Mouse (Mus musculus): Measurements from ENCODE around the gene Max.

The Max gene

DNA sequence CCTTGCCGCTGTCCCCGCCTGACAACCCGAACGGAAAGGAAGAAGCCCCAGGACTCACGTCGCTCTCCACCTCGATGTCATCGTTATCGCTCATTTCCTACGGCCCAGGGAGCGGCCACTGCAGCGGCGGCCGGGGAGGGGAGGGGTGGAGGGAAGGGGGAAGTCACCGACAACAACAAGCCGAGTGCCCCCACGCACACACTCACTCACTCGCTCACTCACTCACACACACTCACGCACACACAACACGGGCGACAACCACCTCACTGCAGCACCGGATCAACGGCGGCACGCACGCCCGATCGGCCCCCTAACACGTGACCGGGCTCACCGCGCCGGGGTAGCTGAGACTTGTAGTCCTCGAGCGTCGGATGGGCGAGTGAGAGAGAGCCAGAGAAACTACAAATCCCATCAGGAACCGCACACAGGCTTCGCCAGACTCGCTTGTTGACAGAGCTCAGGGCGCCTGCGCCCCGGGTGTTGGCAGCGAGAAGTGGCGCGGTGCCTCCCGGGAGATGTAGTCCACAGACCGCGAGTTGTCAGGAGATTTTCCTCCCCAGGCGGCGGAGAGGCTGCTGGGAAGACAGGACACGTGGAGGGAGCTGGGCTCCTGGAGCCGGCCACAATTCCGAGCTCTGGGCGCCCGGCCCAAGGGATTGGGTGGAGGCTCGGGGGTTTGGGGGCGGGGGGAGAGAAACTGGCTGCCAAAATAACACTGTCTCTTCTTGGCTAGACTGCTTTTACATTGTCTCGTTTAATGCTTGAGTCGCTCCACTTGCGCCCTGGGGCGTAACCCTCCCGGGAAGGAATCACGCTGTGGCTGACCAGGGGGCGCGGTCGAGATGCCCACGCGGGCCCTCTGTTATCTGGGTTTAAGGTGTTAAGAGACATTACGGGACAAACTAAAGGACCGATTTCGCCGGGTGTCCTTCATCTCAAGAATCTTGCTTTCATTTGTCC, at the start of gene Max:
TSS of gene Max (minus strand) at position 270 of the 960 bp plus-strand sequence.
- DNase-seq (ENCODE audit: low read depth, low spot score) = peak; percentile 99

DNA sequence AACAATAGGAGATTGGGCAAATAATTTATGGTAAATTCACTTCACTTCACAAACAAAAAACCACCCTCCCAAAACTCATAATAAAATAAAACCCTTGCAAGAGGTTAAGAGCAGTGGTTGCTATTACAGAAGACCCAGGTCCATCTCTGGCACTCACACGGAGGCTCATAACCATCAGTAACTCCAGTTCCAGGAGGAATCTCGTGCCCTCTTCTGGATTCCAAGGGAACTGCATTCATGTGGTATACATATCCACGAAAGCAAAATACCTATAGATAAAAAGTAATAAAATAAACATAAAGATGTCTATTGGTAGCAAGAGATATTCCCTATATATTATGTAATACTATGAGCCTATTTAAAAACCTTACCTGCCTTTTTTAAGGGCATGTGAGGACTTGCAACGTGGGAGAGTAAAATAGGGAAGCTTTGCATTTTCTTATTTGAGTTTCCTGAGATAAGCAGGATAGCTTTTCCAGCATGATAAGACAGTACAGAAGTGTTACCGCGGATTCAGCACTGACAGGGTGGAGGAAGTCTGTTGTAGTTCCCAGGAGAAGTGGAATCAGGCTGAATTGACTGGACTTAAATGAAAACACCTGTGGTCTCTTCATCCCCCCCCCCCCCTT, 49.2 kb upstream of the Max start:
- DNase-seq (ENCODE audit: low read depth, low spot score) = peak; percentile 10

DNA sequence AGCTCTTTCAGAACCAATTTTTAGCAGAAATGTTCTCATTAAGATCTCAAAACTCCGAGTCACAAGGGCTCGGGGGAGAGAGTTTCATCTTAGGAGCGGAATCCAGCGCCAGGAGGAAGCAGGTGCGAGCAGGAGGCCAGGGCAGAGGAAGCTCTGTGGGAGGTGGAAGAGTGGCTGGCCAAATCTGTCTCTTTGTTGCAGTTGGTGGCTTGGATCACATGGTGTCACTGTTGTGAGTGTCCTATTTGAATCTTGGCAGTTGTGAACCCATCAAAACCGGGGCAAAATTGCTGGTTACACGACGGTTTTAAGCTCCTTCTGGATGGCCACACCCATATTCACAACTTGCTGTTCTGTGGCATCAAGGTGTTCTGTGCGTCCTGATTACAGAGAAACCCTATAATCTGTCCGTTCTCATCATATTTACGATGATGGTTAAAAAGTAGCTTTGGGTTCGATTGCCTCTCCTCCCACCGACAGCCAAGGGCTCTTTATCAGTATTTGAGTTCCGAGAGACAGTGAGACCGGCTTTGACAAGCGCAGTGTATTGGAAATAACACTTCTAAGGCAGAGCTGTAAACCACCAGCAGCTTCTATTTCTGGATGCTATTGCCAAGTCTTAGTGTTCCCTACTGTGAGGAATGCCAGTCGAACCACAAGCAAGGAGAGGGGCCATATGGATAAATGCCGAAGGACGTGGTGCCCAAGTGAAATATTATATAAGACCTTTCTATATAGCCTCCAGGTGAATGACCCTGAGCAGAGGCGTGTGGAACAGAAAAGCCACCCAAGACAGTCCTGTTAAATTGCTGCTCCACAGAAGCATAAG, 47.4 kb upstream of the Max start:
- DNase-seq (ENCODE audit: low read depth, low spot score) = peak; percentile 49

DNA sequence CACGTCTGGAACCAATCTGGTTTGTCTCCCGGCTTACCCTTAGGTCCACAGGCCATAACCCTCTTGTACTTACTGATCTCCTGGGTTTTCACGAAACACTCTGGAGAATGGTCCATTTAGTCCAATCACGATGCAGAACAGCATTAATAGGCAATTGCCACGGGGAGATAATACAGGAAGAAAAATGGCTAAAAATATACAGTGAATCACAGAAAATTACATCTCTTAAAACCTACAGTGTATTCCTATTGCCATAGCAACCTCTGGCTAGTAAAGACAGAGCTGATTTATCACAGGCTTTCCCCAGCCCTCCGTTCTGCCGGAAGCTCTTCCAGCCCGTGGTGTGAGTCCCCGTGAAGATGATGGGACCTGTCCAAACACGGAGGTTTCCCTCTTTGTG, 42.9 kb upstream of the Max start:
- DNase-seq (ENCODE audit: low read depth, low spot score) = no peak

DNA sequence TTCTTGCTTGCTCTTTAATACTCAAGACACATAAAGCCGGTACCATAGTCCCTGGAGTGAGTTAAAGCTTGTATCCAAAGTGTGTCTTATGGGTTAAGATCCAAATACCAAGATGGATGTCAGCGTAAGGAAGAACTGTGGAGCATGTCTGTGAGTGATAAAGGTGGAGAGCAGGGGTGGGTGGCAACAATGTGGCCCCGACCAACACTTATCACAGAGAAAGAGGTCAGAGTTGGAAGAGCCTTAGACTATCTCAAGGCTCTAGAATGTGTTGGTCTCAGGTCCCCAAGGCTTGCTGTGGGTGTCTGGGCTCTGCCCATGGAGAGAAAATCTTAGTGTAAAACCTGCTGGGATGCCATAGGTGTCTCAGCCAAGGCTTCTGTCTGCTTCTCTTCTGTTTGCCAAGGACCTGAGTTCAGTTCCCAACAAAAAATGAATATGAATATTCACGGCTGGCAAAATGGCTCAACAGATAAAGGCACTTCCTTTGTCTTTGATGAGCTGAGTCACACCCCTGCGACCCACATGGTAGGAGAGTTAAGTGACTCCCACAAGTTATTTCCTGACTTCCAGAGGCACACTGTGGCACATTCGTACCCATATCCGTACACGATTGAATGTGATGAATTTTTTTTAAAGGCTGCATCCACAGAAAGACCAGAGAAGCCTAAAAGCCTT, 40.7 kb upstream of the Max start:
- DNase-seq (ENCODE audit: low read depth, low spot score) = no peak

DNA sequence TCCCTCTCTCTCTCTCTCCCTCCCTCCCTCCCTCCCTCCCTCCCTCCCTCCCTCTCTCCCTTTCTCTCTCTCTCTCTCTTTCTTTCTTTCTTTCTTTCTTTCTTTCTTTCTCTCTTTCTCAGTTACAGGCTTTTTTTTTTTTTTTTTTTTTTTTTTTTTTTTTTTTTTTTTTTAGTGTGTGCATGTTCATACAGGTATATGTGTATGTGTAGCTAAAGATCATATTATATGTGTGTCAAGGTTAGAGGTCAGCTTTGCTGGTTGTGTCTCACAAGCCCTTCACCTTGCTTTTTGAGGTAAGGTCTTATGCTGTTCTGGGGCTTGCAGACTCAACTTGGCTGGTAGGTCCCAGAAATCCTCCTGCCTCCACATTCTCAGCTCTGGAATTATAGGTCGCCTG, 39.3 kb upstream of the Max start:
- DNase-seq (ENCODE audit: low read depth, low spot score) = no peak

DNA sequence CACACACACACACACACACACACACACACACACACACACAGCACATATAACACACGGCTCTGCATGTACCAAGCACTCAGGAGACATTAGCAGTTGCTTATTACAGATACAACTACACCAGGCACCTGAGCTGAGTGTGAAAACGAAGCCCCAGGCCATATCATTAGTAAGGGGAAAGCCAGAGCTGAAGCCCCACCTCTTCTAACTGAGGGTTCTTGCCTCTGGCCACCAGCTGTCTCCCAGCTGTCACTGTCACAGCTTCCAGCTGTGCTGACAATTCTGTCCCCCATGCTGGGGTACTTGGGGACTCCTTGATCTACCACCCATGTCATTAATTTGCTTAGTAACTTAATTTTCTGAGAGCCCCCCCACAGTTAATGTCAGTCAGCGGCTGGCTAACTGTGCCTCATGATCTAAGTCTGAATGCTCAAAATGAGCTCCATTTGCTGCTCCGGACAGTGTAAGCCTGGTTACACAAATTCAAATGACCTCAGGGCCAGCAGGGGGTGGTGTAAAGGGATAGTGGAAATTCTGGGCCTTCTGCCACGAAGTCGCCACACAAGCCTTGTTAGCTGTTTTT, 38.8 kb upstream of the Max start:
- DNase-seq (ENCODE audit: low read depth, low spot score) = no peak

DNA sequence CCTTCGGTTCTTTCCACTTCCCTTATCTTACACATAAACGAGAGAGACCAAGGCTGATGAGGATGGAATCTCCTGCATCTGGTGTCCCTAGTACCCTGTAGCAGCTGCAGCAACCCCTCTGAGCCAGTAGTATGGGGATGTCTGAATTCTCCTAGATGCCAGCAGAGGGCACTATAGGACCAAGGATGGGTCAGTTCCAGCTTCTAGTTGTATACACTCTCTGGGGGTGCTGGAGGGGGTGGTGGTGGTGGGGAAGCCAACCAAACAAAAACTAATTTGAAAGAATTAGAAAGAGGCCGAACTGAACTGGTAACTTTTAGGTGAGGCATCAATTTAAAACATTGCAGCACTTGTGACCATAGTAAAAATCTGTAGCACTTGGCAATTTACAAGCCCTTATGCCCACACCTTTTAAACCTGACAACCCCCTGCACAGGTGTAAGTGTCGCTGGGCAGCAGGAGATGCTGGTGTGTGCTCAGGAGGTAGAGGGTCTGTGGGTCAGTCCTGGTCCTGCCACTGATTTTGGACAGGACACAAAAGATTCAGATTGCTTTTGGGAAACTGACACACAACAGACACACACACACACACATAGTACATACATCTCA, 38.2 kb upstream of the Max start:
- peak; percentile 86 for DNase-seq (ENCODE audit: low read depth, low spot score)

DNA sequence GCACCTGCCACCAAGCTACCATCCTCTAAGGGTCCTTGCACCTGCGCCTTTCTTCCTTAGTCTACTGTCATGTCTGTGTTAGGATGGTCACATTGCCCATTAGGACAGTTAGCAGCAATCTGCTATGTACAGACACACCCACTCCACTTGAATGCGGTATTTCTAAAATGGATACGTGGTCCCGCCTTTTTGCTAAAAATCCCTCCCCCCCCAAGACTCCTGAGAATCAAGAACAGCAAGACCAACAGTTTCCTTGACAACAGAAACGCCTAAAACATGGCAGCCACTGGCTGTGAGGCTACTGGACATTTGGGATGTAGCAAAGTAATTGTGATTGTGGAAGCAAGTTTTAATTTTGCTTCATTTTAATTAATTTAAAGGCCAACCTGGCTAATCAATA, 32.8 kb upstream of the Max start:
- DNase-seq (ENCODE audit: low read depth, low spot score) = no peak

DNA sequence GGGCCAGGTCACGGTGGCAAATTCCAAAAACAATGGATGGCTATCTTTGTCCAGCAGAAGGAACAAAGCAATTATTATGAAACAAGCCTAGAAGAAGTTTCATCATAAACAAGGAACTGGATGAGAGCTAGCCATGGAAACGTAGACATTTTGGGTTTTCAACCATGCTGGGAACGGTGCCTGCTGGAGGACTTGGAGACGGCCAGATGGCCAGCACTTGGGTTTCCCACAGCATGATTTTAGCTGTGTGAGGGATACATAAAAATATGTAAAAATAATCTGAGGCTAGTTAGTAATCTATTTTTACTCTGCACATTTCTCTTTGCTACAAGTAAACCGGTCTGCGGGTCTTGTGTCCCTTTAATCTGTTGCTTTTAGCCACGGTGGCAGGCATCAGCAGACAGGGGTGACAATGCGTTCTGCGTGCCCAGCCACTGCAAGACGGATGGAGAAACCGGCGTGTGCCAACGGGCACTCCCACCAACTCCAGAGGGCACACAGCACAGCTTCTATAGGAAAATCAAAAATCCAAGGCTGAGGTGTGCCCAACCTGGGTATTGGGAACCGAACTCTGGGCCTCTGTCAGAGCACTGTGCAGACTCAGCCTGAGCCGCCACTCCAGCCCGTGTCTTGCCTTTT, 31.0 kb upstream of the Max start:
- DNase-seq (ENCODE audit: low read depth, low spot score) = no peak

DNA sequence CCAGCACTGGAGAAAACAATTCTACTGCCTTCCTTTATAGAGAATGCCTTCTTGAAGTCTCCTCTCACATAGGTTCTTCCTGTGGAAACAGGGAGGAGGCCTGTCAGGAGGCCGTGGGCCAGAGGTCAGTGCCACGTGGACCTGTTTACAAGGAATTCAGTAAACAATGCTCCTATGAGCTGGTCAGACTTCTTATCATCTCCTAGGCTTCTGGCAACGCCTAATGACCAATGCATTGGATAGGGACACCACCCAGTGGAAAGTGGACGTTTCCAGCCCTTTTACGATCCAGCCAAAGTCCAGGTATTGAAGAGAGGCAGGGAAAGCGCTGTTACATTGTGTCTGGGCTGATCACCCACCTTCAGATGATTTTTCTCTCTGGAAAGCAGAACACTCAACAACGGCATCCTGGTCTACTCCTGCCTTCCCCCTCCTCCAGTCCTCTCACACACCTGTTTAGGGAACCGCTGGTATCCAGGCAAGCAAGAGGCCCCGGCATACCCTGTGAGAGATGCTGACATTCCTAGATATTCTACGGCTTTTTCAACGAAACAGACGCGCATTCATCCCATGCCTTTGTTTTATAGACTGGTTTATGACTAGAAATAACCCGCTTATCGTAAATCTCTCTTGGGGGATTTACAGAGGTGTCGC, 20.9 kb upstream of the Max start:
- DNase-seq (ENCODE audit: low read depth, low spot score) = no peak

DNA sequence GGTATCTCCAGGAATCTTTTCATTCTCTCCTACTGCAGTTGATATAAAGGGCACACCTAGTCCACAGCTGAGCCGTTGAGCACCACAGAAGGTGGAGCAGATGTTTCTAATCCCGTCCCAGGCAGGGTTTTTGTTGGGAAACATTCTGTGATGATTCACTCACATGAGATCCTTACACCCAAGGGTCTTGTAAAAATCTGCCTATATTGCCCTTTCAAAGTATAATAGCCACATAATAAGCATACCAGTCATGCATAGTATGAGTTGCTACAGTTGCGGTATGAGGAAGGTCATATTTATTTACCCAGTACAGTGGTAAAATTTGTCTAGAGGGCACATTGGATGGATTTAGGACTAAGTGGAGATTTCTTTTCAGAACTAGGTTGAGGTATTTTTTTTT, 17.5 kb upstream of the Max start:
- no peak for DNase-seq (ENCODE audit: low read depth, low spot score)

DNA sequence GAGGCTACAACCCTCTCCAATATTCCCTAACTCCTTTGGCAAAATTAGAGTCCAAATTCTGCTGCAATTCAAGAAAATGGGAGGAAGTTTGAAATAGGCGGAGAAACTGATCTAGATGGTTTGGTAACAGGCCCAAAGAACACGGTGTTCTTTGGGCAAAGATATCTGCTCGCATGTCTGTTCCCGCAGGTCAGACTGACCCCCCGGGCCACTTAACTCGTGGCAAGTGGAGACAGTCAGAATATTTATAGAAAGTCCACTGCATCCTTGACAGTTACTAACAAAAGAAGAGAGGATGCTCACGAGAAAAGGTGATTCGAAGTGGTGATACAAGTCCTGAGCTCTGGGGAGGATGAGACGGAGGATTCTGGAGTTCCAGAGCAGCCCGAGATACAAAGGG, 10.7 kb upstream of the Max start:
- no peak for DNase-seq (ENCODE audit: low read depth, low spot score)

DNA sequence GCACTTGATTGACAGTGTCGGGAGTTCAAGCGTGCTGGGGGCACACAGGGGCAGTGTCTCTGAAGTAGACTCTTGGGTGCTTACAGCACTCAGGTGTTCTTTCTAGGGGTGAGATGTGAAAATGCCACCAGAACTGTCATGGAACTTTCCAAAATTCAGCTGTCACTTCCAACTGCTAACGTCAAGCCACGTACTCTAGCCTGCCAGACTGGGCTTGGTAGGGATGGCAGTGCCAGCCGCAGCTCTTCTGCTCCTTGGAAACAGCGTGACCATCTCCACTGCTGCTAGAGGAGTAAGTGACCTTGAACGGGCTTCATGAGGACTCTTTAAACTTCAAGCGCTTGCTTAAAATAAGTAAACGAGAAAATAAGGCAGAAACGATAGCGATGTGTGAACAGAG, 10.2 kb upstream of the Max start:
- DNase-seq (ENCODE audit: low read depth, low spot score) = no peak

DNA sequence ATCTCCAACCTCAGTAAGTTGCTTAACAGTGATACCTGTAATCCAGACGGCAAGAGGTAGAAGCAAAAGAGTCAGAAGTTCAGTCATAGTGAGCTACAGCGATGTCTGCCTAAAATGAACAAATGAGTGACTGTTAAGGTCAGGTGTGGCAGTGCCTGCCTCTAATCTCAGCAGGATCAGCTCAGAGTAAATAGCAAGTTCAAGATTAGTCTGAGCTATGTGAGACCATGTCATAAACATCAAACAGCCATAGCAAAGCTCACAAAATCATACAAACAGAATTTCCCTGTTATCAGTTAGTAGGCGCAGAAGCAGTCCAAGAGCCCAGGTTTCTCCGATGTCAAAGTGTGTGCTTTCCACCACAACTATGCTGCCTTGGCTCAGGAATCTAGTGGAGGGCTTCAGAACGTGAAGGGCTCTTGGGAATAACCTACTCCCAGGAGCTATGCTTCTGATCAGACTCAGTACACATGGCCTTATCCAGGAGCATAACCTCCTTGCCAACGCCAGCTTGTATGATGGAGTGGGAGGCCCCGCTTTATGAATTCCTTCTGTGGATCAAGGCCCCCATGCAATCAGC, 9.7 kb upstream of the Max start:
- no peak for DNase-seq (ENCODE audit: low read depth, low spot score)

DNA sequence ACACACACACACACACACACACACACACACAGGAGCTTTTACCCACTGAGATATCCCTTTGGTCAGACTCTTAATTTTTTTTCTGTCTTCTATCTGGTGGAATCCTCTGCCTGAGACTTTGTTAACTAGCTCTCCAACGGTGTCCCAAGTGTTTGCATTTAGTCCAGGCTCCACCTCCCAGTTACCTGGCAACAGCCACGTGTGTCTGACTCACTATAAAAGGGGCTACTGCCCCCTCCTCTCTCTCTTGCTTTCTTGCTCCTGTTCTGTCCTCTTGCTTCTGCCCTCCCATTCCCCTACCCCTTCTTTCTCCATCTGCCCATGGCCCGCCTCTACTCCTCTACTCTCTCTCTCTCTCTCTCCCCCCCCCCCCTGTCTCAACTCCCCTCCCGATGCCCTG, 3.9 kb upstream of the Max start:
- no peak for DNase-seq (ENCODE audit: low read depth, low spot score)

DNA sequence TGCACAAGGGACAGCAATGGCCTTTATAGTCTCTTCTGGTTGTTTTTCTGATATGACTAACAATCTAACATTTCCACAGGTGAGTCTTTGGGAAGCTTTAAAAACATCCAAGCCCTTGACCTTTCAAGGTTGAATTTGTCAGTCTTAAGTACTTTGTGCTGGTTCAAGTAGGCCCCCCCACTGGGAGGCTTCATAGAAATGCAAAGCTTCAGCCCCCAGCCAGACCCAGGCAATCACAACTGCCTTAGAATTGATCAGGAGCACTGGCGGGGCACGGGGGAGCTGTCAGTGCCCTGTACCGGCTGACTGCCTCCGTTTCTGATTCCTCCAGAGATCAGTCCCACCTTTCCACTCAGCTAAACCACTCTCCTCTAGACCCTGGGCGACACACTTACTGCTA, 3.1 kb upstream of the Max start:
- DNase-seq (ENCODE audit: low read depth, low spot score) = no peak

DNA sequence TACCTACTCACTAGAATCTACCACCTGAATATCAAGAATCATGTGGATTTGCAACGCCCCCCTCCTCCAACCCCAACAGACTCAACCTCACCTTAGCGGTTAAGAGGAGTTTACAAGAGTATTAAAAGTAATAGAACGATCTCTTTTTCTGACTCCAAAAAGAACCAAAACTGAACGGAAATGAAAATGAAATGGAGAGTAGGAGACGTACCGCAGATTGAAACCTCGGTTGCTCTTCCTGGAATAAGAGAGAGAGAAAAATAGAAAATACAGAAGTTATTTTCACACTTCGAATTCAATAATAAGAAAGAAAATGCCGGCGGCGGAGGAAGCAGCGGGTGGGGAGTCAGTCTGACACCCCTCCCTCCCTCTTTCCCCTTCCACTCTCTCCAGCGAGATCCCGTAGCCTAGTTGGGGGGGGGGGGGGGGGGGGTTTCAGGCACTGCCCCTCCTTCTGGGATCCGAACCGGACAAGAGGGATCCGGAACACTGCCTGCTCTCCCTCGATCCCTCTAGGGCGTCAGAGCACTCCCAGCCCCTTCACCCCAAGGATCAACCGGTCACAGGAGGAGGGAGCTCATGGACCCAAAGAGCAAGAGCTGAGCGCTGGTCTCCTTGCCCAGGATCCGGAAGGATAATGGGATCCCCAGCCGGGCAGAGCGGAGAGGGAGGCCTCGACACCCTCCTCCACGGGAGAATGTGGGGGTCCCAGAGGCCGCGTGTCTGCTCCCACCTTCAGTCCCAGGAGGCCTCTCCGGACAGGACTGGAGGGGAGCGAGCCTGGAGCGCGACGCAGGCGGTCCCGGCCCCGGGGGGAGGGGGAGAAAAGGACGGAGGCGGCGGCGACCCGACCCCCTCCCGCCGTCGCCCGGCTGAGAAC, 709 bp downstream of the Max start:
- DNase-seq (ENCODE audit: low read depth, low spot score) = peak; percentile 36

DNA sequence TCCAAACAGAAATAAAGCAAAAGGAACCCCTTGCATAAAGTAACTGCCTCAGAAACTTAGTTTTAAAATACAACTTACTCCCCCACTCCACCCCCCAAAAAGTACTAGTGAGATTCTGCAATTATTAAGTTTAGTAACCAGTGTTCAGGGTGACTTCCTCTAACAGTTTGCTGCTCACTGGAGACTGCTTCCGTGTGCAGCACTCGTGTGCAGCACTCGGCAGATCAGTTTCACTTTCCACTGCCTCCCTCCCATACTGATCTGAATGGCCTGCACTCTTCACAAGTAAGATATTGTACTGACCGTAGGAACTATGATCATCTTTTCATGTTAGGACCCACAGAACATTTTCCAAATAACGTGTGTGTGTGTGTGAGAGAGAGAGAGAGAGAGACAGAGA, 4.3 kb downstream of the Max start:
- DNase-seq (ENCODE audit: low read depth, low spot score) = peak; percentile 80
